Mouse (Mus musculus) forebrain, embryonic 11.5 days (tissue): ENCODE data around the gene Ccdc47. TPM values are rescaled to one million over a fixed set of nuclear protein-coding genes. Genes with fewer than 3 reads are reported as not detected.

Source experiments
- ATAC-seq: fragments of 200-750 bp; cut with Nextera tagmentation; replicated peaks from 2 replicates; pipeline ENCODE4 v1.8.0; 2017; ENCODE audit warnings: moderate TSS enrichment; ENCODE audit not compliant: low FRiP score
- DNase-seq: peaks from one replicate; pipeline ENCODE4 v3.0.0-alpha.2; 2017; ENCODE audit warnings: low spot score
- H3K27ac ChIP-seq: fragments of 300-500 bp; sonication (generic); 2 replicates; pipeline ENCODE4 v1.5.1; 2014; ENCODE audit warnings: low read depth, low read length
- H3K27me3 ChIP-seq: fragments of 300-500 bp; sonication (generic); 2 replicates; pipeline ENCODE4 v1.6.1; 2014; ENCODE audit warnings: mild to moderate bottlenecking, low read length, mixed read lengths; ENCODE audit not compliant: control insufficient read depth, insufficient read depth
- H3K36me3 ChIP-seq: fragments of 300-500 bp; sonication (generic); 2 replicates; pipeline ENCODE4 v1.6.1; 2014; ENCODE audit warnings: mild to moderate bottlenecking, low read length, moderate library complexity, mixed read lengths; ENCODE audit not compliant: control insufficient read depth, insufficient read depth
- H3K4me1 ChIP-seq: fragments of 300-500 bp; sonication (generic); replicated peaks from 2 replicates; pipeline ENCODE4 v1.6.1; 2014; ENCODE audit warnings: low read length, mixed read lengths; ENCODE audit not compliant: control insufficient read depth, insufficient read depth
- H3K4me2 ChIP-seq: fragments of 300-500 bp; sonication (generic); 2 replicates; pipeline ENCODE4 v1.6.1; 2014; ENCODE audit warnings: low read depth, mild to moderate bottlenecking, low read length, moderate library complexity, mixed read lengths; ENCODE audit not compliant: severe bottlenecking
- H3K4me3 ChIP-seq: fragments of 300-500 bp; sonication (generic); 2 replicates; pipeline ENCODE4 v1.5.1; 2014; ENCODE audit warnings: low read depth, low read length
- H3K9ac ChIP-seq: fragments of 300-500 bp; sonication (generic); 2 replicates; pipeline ENCODE4 v1.6.1; 2014; ENCODE audit warnings: low read length
- H3K9me3 ChIP-seq: fragments of 300-500 bp; sonication (generic); 2 replicates; pipeline ENCODE4 v1.6.1; 2016; ENCODE audit warnings: low read length, mixed read lengths; ENCODE audit not compliant: control insufficient read depth
- WGBS: fragments of 180-500 bp; shearing (Covaris S2); extraction: QIAGEN DNeasy Blood & Tissue Kit; methylation state at CpG from one replicate; pipeline ENCODE4 v1.1.7; 2014; 5-methylcytosine and 5-hydroxymethylcytosine counted together
- polyA plus RNA-seq: library from polyadenylated mRNA; unstranded; fragments of >200 nt; fragmentation: Nextera tagmentation; extraction: Ambion mirVana; gene quantifications from 2 replicates; pipeline ENCODE4 v1.2.1, GENCODE M21; 2014

Gene Ccdc47
- polyA plus RNA-seq: 70.9 and 74.1 TPM in 2 replicates

- H3K4me3 ChIP-seq: peak within 1 kb of the TSS; percentile 98
- H3K27ac ChIP-seq: peak within 1 kb of the TSS; percentile 94
- under 1% methylated on average over 46 of the region's 46 CpGs for WGBS
- H3K4me1 ChIP-seq: peaks cover 7% of the 10 kb centered on the region; the same call in 1 of the 2 replicates
- no peaks in the 10 kb centered on the region for H3K27me3 ChIP-seq
- peak within 1 kb of the TSS; percentile 92 for H3K9ac ChIP-seq
- H3K36me3 ChIP-seq: no peaks in the 10 kb centered on the region
- peak; percentile 97 for DNase-seq
- no peaks in the 10 kb centered on the region for H3K9me3 ChIP-seq
- H3K4me2 ChIP-seq: peak within 1 kb of the TSS; percentile 74
- peak; percentile 97 for ATAC-seq
These were observed at the start of gene Ccdc47 for GRCm38 (mm10) chr11:106215927-106216729. Gene Ccdc47, minus strand, starts transcription at chr11:106216344.

- DNase-seq (no peak), ATAC-seq (no peak)
- H3K36me3 ChIP-seq: peaks cover 29% of the 10 kb centered on the region; the same call in 1 of the 2 replicates
- H3K9me3 ChIP-seq: no peaks in the 10 kb centered on the region
- H3K4me1 ChIP-seq: peaks cover 4% of the 10 kb centered on the region; the same call in 1 of the 2 replicates
- no peak overlapping the region for H3K9ac ChIP-seq
- H3K4me3 ChIP-seq: no peak overlapping the region
- 95% methylated on average over 4 of the region's 4 CpGs for whole genome bisulfite sequencing
- H3K27me3 ChIP-seq: no peaks in the 10 kb centered on the region
- H3K4me2 ChIP-seq: no peak overlapping the region
- no peak overlapping the region for H3K27ac ChIP-seq
These were observed 49.4 kb upstream of the Ccdc47 start for GRCm38 (mm10) chr11:106265570-106265969.

DNA sequence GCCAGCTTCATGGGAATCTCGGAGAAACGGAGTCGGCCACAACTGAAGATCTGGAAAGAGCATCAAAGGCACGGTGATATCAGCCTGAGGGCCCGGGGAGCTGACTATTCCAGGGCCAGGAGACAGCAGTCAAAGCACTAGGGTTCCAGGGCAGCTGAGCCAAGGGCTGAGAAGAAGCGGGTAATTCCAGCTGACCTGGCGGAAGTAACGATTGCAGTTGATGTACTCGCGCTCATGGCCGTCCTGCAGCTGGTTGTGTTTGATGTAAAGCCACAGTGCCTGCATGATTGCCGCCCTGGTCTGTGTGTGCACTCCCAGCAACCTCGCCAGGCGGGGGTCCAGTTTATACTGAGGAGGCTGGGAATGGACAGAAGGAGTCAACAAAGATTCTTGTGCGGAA, 48.8 kb upstream of the Ccdc47 start:
- no peaks in the 10 kb centered on the region for H3K27me3 ChIP-seq
- ATAC-seq: no peak
- no peak overlapping the region for H3K27ac ChIP-seq
- peaks cover 4% of the 10 kb centered on the region; the same call in 1 of the 2 replicates for H3K4me1 ChIP-seq
- no peak overlapping the region for H3K4me3 ChIP-seq
- no peak overlapping the region for H3K9ac ChIP-seq
- H3K4me2 ChIP-seq: no peak overlapping the region
- WGBS: 94% methylated on average over 15 of the region's 15 CpGs
- DNase-seq: no peak
- no peaks in the 10 kb centered on the region for H3K9me3 ChIP-seq
- H3K36me3 ChIP-seq: peaks cover 29% of the 10 kb centered on the region; the same call in 1 of the 2 replicates

DNA sequence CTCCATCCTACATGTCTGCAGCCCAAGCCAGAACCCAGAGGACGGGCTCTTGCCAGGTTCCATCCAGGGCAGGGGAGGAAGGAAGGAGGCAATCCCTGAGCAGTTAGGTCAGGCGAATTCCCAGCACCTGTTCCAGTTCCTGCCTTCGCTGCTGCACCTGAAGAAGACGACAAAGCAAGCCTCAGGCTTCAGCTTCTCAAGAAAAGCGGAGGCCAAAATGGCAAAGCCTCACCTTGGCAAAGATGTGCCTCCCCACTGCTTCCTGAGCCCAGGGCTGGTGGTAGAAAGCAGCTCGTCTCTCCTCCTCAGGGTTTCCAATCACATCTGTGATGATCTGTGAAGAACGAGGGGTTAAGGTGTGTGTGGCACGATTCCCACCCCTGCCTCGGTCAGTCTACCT, 47.8 kb upstream of the Ccdc47 start:
- Histone ChIP-seq H3K36me3 (peaks cover 29% of the 10 kb centered on the region; the same call in 1 of the 2 replicates), H3K4me3 (no peak overlapping the region), H3K27ac (no peak overlapping the region), H3K9ac (no peak overlapping the region), H3K4me2 (no peak overlapping the region), H3K27me3 (no peaks in the 10 kb centered on the region), H3K4me1 (peaks cover 3% of the 10 kb centered on the region; the same call in 1 of the 2 replicates), H3K9me3 (no peaks in the 10 kb centered on the region)
- DNase-seq (no peak), ATAC-seq (no peak)
- 94% methylated on average over 9 of the region's 9 CpGs for WGBS

DNA sequence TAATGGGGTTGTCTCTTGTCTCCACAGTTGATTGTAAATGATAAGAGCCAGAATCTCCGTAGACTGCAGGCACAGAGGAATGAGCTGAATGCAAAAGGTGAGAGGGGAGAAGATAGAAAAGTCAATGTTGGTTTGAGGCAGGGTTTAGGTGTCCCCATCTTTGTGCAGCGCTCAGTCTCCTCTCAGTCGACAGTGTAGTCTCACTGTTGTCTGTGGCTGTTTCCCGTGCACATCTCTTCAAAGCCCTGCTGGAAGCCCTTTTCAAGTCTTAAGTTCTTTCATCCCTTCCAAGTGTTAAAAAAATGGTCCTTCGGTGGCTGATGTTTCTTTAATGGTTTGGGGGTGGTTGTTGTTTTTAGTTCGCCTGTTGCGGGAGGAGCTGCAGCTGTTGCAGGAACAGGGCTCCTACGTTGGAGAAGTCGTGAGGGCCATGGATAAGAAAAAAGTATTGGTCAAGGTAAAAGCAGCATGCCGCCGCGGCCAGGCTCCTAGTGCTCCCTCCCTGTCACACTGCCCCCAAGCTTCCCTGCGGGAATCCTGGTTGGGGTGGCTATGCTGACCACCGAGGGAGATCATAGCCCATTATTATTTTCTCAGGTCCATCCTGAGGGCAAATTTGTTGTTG, 44.8 kb upstream of the Ccdc47 start:
- ATAC-seq: no peak
- Histone ChIP-seq H3K4me3 (no peak overlapping the region), H3K9ac (no peak overlapping the region), H3K4me1 (peaks cover 9% of the 10 kb centered on the region; the same call in 1 of the 2 replicates), H3K4me2 (no peak overlapping the region), H3K27ac (no peak overlapping the region), H3K9me3 (no peaks in the 10 kb centered on the region), H3K27me3 (no peaks in the 10 kb centered on the region), H3K36me3 (peaks cover 29% of the 10 kb centered on the region; the same call in 1 of the 2 replicates)
- no peak for DNase-seq
- WGBS: 88% methylated on average over 14 of the region's 14 CpGs

- Histone ChIP-seq H3K27ac (no peak overlapping the region), H3K36me3 (peaks cover 7% of the 10 kb centered on the region; the same call in 1 of the 2 replicates)
- DNase-seq: no peak
These were observed 40.6 kb upstream of the Ccdc47 start for GRCm38 (mm10) chr11:106256775-106257174.

GRCm38 (mm10) chr11:106255685-106256451, 39.7 kb upstream of the Ccdc47 start, which contains the start of the genes Ftsj3 and Psmc5:
Gene Ftsj3, minus strand, starts transcription at chr11:106256079.
Gene Psmc5, plus strand, starts transcription at chr11:106256154.
- WGBS: under 1% methylated on average over 42 of the region's 42 CpGs
- ATAC-seq: peak; percentile 94
- Histone ChIP-seq H3K9me3 (no peaks in the 10 kb centered on the region), H3K4me1 (peaks cover 13% of the 10 kb centered on the region), H3K27me3 (no peaks in the 10 kb centered on the region), H3K4me3 (peak within 1 kb of the TSS; percentile 78), H3K27ac (peak within 1 kb of the TSS; percentile 43; the same call in 1 of the 2 replicates), H3K36me3 (peaks cover 4% of the 10 kb centered on the region; the same call in 1 of the 2 replicates), H3K9ac (peak within 1 kb of the TSS; percentile 86), H3K4me2 (peak within 1 kb of the TSS; percentile 72)
- DNase-seq: peak; percentile 96

More at GRCm38 (mm10) chr11:106256775-106257174, 40.6 kb upstream of the Ccdc47 start:
- peak overlapping the region; percentile 78 for H3K4me3 ChIP-seq
- H3K27me3 ChIP-seq: no peaks in the 10 kb centered on the region
- no peaks in the 10 kb centered on the region for H3K9me3 ChIP-seq
- no peak for ATAC-seq
- H3K9ac ChIP-seq: peak overlapping the region; percentile 86
- peaks cover 13% of the 10 kb centered on the region for H3K4me1 ChIP-seq
- 78% methylated on average over 5 of the region's 5 CpGs for WGBS
- peak overlapping the region; percentile 72 for H3K4me2 ChIP-seq

DNA sequence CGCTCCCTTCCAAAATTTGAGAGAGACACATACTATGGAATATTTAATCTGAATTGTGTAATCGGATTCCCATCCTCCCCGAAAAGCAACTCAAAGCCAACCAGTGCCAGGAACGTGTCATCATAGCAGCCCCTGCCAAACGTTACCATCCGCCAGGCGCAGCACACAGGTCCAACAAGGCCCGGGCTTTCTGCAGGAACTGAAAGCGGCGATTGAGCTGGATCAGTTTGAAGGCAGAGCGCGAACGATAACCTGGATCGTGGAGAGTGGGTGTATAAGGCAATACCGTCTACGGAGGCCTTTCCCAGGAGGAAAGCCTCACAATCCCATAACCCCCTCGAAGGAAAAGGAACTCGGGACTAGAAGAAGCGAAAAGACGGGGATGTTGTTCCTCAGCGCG, 39.0 kb upstream of the Ccdc47 start:
- no peaks in the 10 kb centered on the region for H3K9me3 ChIP-seq
- WGBS: 4% methylated on average over 22 of the region's 22 CpGs
- H3K27ac ChIP-seq: no peak overlapping the region
- no peak for ATAC-seq
- peak overlapping the region; percentile 78 for H3K4me3 ChIP-seq
- H3K36me3 ChIP-seq: peaks cover 4% of the 10 kb centered on the region; the same call in 1 of the 2 replicates
- H3K27me3 ChIP-seq: no peaks in the 10 kb centered on the region
- no peak for DNase-seq
- peak overlapping the region; percentile 72 for H3K4me2 ChIP-seq
- peaks cover 13% of the 10 kb centered on the region for H3K4me1 ChIP-seq
- peak overlapping the region; percentile 86 for H3K9ac ChIP-seq
